Mouse (Mus musculus) embryonic facial prominence, embryonic 14.5 days (tissue): Measurements from ENCODE around the gene Dffa. TPM values are rescaled to one million over a fixed set of nuclear protein-coding genes. Genes with fewer than 3 reads are reported as not detected.
A peak's percentile ranks its signal among the peaks of the same experiment; 100 is the strongest.
"Not testable (repeated sequence)": the region's sequence is repeated elsewhere in the genome, so short reads cannot be mapped to it uniquely, and the experiment has no call there.

Source experiments
- ATAC-seq: fragments of 200-750 bp; cut with Nextera tagmentation; 2 replicates; pipeline ENCODE4 v1.8.0; 2017; ENCODE audit warnings: low read depth, moderate number of reproducible peaks, moderate TSS enrichment
- DNase-seq: peaks from one replicate; pipeline ENCODE4 v3.0.0-alpha.2; 2015; ENCODE audit warnings: low spot score
- H3K27ac ChIP-seq: fragments of 300-500 bp; sonication (generic); replicated peaks from 2 replicates; pipeline ENCODE4 v1.5.1; 2014; ENCODE audit warnings: low read depth, mild to moderate bottlenecking, low read length, moderate library complexity
- H3K27me3 ChIP-seq: fragments of 300-500 bp; sonication (generic); replicated peaks from 2 replicates; pipeline ENCODE4 v1.6.1; 2014; ENCODE audit warnings: low read length; ENCODE audit not compliant: control insufficient read depth, insufficient read depth
- H3K36me3 ChIP-seq: fragments of 300-500 bp; sonication (generic); 2 replicates; pipeline ENCODE4 v1.6.1; 2014; ENCODE audit warnings: low read length, mixed read lengths; ENCODE audit not compliant: control insufficient read depth, insufficient read depth
- H3K4me1 ChIP-seq: fragments of 300-500 bp; sonication (generic); 2 replicates; pipeline ENCODE4 v1.6.1; 2014; ENCODE audit warnings: antibody characterized with exemption, low read length; ENCODE audit not compliant: control insufficient read depth, insufficient read depth
- H3K4me2 ChIP-seq: fragments of 300-500 bp; sonication (generic); 2 replicates; pipeline ENCODE4 v1.6.1; 2014; ENCODE audit warnings: low read depth, mild to moderate bottlenecking, low read length, moderate library complexity, mixed read lengths
- H3K4me3 ChIP-seq: fragments of 300-500 bp; sonication (generic); 2 replicates; pipeline ENCODE4 v1.5.1; 2014; ENCODE audit warnings: low read depth, mild to moderate bottlenecking, low read length
- H3K9ac ChIP-seq: fragments of 300-500 bp; sonication (generic); 2 replicates; pipeline ENCODE4 v1.6.1; 2014; ENCODE audit warnings: low read depth, mild to moderate bottlenecking, low read length, moderate library complexity, mixed read lengths
- H3K9me3 ChIP-seq: fragments of 300-500 bp; sonication (generic); 2 replicates; pipeline ENCODE4 v1.6.1; 2016; ENCODE audit warnings: low read length; ENCODE audit not compliant: control insufficient read depth
- WGBS: fragments of 180-500 bp; shearing (Covaris S2); extraction: QIAGEN DNeasy Blood & Tissue Kit; methylation state at CpG from one replicate; pipeline ENCODE4 v1.1.7; 2014; 5-methylcytosine and 5-hydroxymethylcytosine counted together
- polyA plus RNA-seq: library from polyadenylated mRNA; unstranded; fragments of >200 nt; fragmentation: Nextera tagmentation; extraction: Ambion mirVana; gene quantifications from 2 replicates; pipeline ENCODE4 v1.2.1, GENCODE M21; 2014

The Dffa gene
- polyA plus RNA-seq, 1 experiment from 2014 or later = 24.3 TPM

- peaks cover 15% of the 10 kb centered on the region; the same call in 1 of the 2 replicates for H3K36me3 ChIP-seq
- not testable (repeated sequence) for H3K4me1 ChIP-seq, H3K27me3 ChIP-seq, H3K9me3 ChIP-seq, ATAC-seq, H3K4me3 ChIP-seq, H3K4me2 ChIP-seq, H3K9ac ChIP-seq, H3K27ac ChIP-seq, DNase-seq
- WGBS = 84% methylated on average over 12 of the region's 12 CpGs
Observed at GRCm38 (mm10) chr4:149119978-149120562, 16.1 kb downstream of the Dffa start.

- Histone ChIP-seq H3K4me2 (no peak overlapping the region), H3K4me3 (no peak overlapping the region), H3K4me1 (no peaks in the 10 kb centered on the region), H3K9me3 (no peaks in the 10 kb centered on the region), H3K27ac (no peak overlapping the region), H3K27me3 (no peaks in the 10 kb centered on the region), H3K9ac (no peak overlapping the region), H3K36me3 (peaks cover 17% of the 10 kb centered on the region)
- DNase-seq (no peak), ATAC-seq (no peak)
- 81% methylated on average over 5 of the region's 5 CpGs for WGBS
Observed at GRCm38 (mm10) chr4:149123432-149123831, 19.5 kb downstream of the Dffa start.

GRCm38 (mm10) chr4:149125341-149126114 is 21.6 kb downstream of the Dffa start:
- no peaks in the 10 kb centered on the region for H3K4me1 ChIP-seq
- no peak overlapping the region for H3K4me3 ChIP-seq
- H3K27me3 ChIP-seq = no peaks in the 10 kb centered on the region
- H3K9me3 ChIP-seq = no peaks in the 10 kb centered on the region
- ATAC-seq = no peak
- H3K36me3 ChIP-seq = peaks cover 30% of the 10 kb centered on the region
- H3K4me2 ChIP-seq = no peak overlapping the region
- H3K9ac ChIP-seq = no peak overlapping the region
- WGBS = 68% methylated on average over 11 of the region's 11 CpGs
- no peak overlapping the region for H3K27ac ChIP-seq
- DNase-seq = no peak

GRCm38 (mm10) chr4:149126115-149126509 is 22.2 kb downstream of the Dffa start:
- ATAC-seq (no peak), DNase-seq (no peak)
- H3K36me3 ChIP-seq = peaks cover 35% of the 10 kb centered on the region
- H3K4me3 ChIP-seq = no peak overlapping the region
- no peaks in the 10 kb centered on the region for H3K4me1 ChIP-seq
- no peaks in the 10 kb centered on the region for H3K9me3 ChIP-seq
- H3K9ac ChIP-seq = no peak overlapping the region
- no peaks in the 10 kb centered on the region for H3K27me3 ChIP-seq
- H3K27ac ChIP-seq = no peak overlapping the region
- H3K4me2 ChIP-seq = no peak overlapping the region
- 68% methylated on average over 6 of the region's 6 CpGs for WGBS

GRCm38 (mm10) chr4:149126663-149127062 is 22.7 kb downstream of the Dffa start, which contains the start of gene Cort:
Cort (minus strand) TSS chr4:149126763.
- Histone ChIP-seq H3K9me3 (no peaks in the 10 kb centered on the region), H3K27me3 (no peaks in the 10 kb centered on the region), H3K4me1 (no peaks in the 10 kb centered on the region), H3K4me2 (no peak within 1 kb of the TSS), H3K36me3 (peaks cover 36% of the 10 kb centered on the region), H3K4me3 (no peak within 1 kb of the TSS), H3K27ac (no peak within 1 kb of the TSS), H3K9ac (no peak within 1 kb of the TSS)
- WGBS = 68% methylated on average over 11 of the region's 11 CpGs
- DNase-seq = peak; percentile 13
- ATAC-seq = no peak

GRCm38 (mm10) chr4:149128467-149128866 is 24.5 kb downstream of the Dffa start:
- no peak overlapping the region for H3K4me2 ChIP-seq
- H3K9ac ChIP-seq = no peak overlapping the region
- H3K27me3 ChIP-seq = no peaks in the 10 kb centered on the region
- H3K9me3 ChIP-seq = no peaks in the 10 kb centered on the region
- no peaks in the 10 kb centered on the region for H3K4me1 ChIP-seq
- H3K36me3 ChIP-seq = peaks cover 39% of the 10 kb centered on the region
- no peak overlapping the region for H3K27ac ChIP-seq
- DNase-seq (no peak), ATAC-seq (no peak)
- WGBS = 79% methylated on average over 18 of the region's 18 CpGs
- H3K4me3 ChIP-seq = no peak overlapping the region

- ATAC-seq (no peak), DNase-seq (no peak)
- no peak overlapping the region for H3K9ac ChIP-seq
- 70% methylated on average over 23 of the region's 23 CpGs for WGBS
- H3K36me3 ChIP-seq = peaks cover 39% of the 10 kb centered on the region
- no peaks in the 10 kb centered on the region for H3K27me3 ChIP-seq
- H3K27ac ChIP-seq = no peak overlapping the region
- H3K4me3 ChIP-seq = no peak overlapping the region
- H3K4me1 ChIP-seq = no peaks in the 10 kb centered on the region
- H3K4me2 ChIP-seq = no peak overlapping the region
- H3K9me3 ChIP-seq = no peaks in the 10 kb centered on the region
Observed at GRCm38 (mm10) chr4:149131021-149131752, 27.2 kb downstream of the Dffa start.

- no peak overlapping the region for H3K9ac ChIP-seq
- WGBS = 80% methylated on average over 21 of the region's 21 CpGs
- no peak overlapping the region for H3K4me3 ChIP-seq
- DNase-seq = peak; percentile 14
- no peaks in the 10 kb centered on the region for H3K27me3 ChIP-seq
- H3K36me3 ChIP-seq = peaks cover 39% of the 10 kb centered on the region
- no peaks in the 10 kb centered on the region for H3K4me1 ChIP-seq
- no peaks in the 10 kb centered on the region for H3K9me3 ChIP-seq
- no peak overlapping the region for H3K4me2 ChIP-seq
- ATAC-seq = no peak
- H3K27ac ChIP-seq = no peak overlapping the region
Observed at GRCm38 (mm10) chr4:149131789-149132565, 28.0 kb downstream of the Dffa start.
